Mouse (Mus musculus): ENCODE data around the gene Sox15. TPM values are rescaled to one million over a fixed set of nuclear protein-coding genes. Genes with fewer than 3 reads are reported as not detected.

Gene Sox15
- total RNA-seq, 2 experiments from 2014 or later: not detected

DNA sequence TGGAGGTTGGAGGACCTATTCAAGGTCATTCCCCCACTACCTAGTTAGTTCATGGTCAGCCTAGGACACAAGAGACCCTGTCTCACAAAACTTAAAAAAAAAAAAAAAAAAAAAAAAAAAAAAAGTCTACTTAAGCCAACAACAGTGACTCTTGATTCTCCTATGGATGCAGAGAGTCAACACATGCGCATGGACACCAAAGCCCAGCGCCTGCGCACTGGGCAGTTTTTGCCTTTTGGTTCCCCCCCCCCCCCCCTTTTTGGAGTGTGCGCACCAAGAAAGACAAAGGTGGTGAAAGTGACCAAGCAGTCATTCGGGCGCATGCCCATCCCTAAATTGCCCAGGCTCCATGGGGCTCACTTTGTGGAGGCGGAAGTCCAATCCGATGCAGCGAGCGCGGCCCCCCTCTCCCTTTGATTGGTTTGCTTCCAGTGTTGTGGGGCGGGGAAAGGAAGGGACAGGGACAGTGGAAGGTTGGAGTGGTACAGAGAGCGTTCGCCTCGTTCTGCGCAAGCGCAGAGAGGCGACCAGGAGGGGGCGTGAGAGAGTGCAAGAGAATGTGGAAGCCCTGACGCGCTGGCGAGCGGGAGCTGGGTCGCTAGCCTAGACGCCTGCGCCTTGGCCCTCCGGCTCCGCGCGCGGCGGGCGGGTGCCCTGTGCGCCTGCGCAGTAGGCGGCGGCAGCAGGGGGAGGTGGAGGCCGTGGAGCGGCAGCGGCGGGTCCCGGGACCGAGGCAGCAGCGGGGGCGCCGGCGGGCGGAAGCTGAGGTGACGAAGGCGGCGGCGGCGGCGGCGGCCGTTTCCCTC, 22.6 kb upstream of the Sox15 start, which contains the start of gene Fxr2:
TSS of gene Fxr2 (plus strand) at position 707 of the 806 bp plus-strand sequence.
- peak; percentile 100 for DNase-seq (ENCODE audit: low spot score in 2 of 2)
- intact Hi-C loops (cut with DNase I): no loop called here

- intact Hi-C loops (cut with DNase I): no loop called here
- DNase-seq (ENCODE audit: low spot score in 2 of 2): no peak
These were observed 21.8 kb upstream of the Sox15 start for GRCm38 (mm10) chr11:69633128-69633866.

GRCm38 (mm10) chr11:69635471-69635870, 19.6 kb upstream of the Sox15 start:
- DNase-seq (ENCODE audit: low spot score in 2 of 2): no peak
- intact Hi-C loops (cut with DNase I): no loop called here

DNA sequence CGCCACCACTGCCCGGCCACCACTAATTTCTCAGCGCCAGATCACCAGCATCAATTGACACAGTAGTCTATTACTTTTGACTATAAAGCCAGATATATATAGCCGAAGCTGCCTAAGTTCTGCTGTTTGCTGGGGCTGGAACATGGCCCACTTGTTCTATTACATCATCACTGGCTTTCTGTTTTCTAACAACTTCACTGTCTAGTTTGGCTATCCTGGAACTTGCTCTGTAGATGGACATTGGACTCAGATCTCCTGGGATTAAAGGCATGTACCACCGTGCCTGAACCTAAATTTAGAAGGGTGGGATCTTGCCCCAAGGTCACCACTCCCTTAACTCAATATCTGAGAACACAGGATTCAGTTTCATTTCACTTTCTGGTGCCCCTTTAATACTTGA, 9.3 kb upstream of the Sox15 start:
- intact Hi-C loops (cut with DNase I): no loop called here
- no peak for DNase-seq (ENCODE audit: low spot score in 2 of 2)

DNA sequence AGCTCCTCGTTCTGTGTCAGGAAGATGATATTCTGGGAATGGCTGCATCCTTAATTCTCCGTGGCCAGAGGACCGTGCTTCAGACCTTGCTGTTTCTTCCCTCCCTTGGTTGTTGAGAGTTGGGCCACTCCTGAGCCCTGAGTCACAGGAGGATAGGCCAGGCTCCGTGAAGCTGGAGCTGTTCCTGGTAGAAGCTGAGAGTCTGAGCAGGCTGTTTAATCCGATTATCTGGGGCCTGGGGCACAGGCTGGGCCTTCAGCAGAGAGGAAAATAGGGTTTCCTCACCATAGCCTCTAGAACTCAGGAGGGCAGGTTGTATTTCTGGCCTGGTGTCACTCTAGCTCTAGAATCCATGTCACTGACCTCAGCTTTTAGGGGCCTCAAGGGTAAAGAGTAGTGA, 1.7 kb upstream of the Sox15 start:
- DNase-seq (ENCODE audit: low spot score in 2 of 2): no peak
- intact Hi-C loops (cut with DNase I): no loop called here

DNA sequence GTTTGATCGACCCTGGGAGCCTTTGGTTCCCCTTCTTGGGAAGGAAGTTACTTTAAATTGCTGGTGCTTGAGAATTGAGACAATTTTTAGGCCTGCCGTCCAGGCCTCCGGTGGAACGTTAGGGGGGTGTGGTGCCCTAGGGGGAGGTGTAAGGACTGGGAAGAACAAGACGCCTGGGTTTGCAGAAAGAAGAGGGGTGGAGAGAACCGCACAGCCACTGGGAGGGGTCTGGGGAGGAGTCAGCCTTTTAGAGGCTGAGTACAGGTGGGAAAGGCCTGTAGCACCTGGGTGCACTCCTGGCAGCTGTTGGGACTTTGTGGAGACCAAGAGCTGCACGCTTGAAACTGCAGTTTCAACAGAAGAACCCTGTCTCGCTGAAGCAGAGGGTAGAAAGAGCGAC, 354 bp upstream of the Sox15 start:
- no peak for DNase-seq (ENCODE audit: low spot score in 2 of 2)
- intact Hi-C loops (cut with DNase I): loop anchor here (5.0 kb wide), 1 partner anchor 103 kb away; the partner anchor contains the start of gene Polr2a

- intact Hi-C loops (cut with DNase I): loop anchor here (5.0 kb wide), 1 partner anchor 101 kb away; the partner anchor contains the start of gene Polr2a
These were observed 946 bp downstream of the Sox15 start for GRCm38 (mm10) chr11:69656065-69656455.

GRCm38 (mm10) chr11:69656617-69657461, 1.7 kb downstream of the Sox15 start:
- DNase-seq (ENCODE audit: low spot score in 2 of 2): peak; percentile 60 to 69
- intact Hi-C loops (cut with DNase I): loop anchor here (5.0 kb wide), 1 partner anchor 100 kb away; the partner anchor contains the start of gene Polr2a

More at GRCm38 (mm10) chr11:69656065-69656455, 946 bp downstream of the Sox15 start:
- DNase-seq (ENCODE audit: low spot score in 2 of 2): no peak

- no peak for DNase-seq (ENCODE audit: low spot score in 2 of 2)
- intact Hi-C loops (cut with DNase I): loop anchor here (5.0 kb wide), 1 partner anchor 100 kb away; the partner anchor contains the start of gene Polr2a
These were observed 2.4 kb downstream of the Sox15 start for GRCm38 (mm10) chr11:69657462-69657881.

- intact Hi-C loops (cut with DNase I): no loop called here
- no peak for DNase-seq (ENCODE audit: low spot score in 2 of 2)
These were observed 6.2 kb downstream of the Sox15 start for GRCm38 (mm10) chr11:69661221-69661881.

DNA sequence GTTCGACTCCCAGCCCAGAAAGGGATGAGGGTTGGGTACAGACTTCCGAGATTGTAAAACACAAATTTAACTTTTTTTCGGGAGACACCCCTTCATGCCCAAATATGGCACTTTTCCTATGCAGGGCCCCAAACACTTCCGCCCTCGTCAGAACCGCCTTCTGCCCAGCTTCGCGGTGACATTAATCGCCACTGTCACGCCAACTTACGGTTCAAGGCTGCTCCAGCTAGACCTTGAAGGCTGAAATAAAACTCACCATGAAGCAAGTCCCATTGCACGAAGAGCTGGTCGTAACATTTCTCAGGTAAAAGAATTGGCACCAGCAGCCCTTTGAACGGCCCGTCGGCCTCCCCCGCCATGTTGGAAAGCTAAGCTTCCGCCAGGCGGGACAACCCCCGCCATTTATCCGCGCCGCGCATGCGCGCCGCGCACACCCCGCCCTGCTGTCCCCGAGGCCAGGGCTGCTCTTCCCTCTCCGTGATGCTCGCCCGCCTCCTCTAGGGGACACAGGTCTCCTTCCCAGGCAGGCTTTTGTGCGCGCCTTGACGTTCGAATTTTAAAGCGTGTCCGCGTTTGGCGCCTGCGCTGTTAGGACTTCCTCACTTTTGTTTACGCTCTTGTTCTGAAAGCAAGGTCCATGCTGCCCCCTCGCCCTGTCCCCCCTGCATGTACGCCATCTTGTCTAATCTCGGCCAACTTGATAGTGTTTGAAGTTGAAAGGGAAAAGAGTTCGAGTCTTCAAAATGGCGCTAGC, 7.3 kb downstream of the Sox15 start, which contains the start of gene Mpdu1:
TSS of gene Mpdu1 (minus strand) at position 430 of the 754 bp plus-strand sequence.
- peak; percentile 94 to 97 for DNase-seq (ENCODE audit: low spot score in 2 of 2)
- intact Hi-C loops (cut with DNase I): no loop called here

- no peak for DNase-seq (ENCODE audit: low spot score in 2 of 2)
- intact Hi-C loops (cut with DNase I): no loop called here
These were observed 8.0 kb downstream of the Sox15 start for GRCm38 (mm10) chr11:69662967-69663671.

DNA sequence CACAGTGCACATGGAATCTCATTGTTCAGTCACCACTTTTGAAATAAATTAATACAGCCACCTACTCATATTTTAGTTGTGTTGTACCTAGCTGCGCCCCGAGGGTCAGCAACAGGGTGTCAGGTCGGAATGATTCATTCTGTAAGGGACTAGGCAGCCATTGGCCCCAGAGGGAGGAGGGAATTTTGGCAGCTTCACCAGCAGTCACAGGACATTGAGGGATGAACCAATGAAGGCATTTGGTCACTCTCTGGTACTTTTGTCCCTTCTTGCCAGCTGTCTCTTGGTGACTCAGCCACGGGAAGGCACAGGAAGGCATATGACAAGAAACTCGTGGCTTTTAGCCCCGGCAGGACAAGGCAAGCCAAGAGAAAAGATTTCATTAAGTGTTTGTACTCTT, 8.7 kb downstream of the Sox15 start:
- no peak for DNase-seq (ENCODE audit: low spot score in 2 of 2)

GRCm38 (mm10) chr11:69664841-69665240, 9.7 kb downstream of the Sox15 start:
- no peak for DNase-seq (ENCODE audit: low spot score in 2 of 2)
- intact Hi-C loops (cut with DNase I): no loop called here

More for the DNA sequence above, 8.7 kb downstream of the Sox15 start:
- intact Hi-C loops (cut with DNase I): no loop called here

- DNase-seq (ENCODE audit: low spot score in 2 of 2): no peak
- intact Hi-C loops (cut with DNase I): no loop called here
These were observed 10.4 kb downstream of the Sox15 start for GRCm38 (mm10) chr11:69665457-69665960.

DNA sequence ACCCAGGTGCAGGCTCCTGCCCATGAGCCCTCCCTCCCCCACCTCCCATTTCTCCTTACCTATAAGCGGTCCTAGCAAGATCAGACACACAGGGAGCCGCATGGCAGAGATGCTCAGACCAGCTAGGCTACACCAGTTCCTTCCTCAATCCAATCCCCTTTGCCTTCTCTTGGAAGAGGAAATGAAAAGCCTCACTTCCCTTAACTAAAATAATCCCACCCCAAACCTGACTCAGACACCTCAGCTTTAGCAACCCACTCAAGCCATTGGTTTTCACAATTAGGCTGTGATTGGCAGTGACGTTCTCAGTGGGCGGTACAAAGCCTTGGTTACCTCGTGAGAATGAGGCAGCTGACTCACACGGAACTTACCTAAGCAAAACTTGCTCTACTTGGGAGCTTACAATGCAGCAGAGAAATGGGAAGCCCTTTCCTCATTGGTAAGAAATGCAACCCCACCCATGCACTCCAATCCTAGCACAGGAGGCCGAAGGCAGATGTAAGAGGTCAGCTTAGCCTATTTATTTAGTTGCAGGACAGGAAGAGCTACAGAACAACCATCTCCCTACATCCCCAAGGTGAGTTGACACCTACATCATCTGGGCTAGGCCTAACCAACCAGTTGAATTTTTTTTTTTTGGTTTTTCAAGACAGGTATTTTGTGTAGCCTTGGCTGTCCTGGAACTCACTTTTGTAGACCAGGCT, 11.0 kb downstream of the Sox15 start, which contains the start of gene Cd68:
TSS of gene Cd68 (minus strand) at position 193 of the 704 bp plus-strand sequence.
- intact Hi-C loops (cut with DNase I): no loop called here
- DNase-seq (ENCODE audit: low spot score in 2 of 2): peak; percentile 78 to 94

- intact Hi-C loops (cut with DNase I): no loop called here
- no peak for DNase-seq (ENCODE audit: low spot score in 2 of 2)
These were observed 11.5 kb downstream of the Sox15 start for GRCm38 (mm10) chr11:69666665-69667005.

Measured in left cerebral cortex, postnatal 14 days (tissue).